In genomic region chr10:111736026-111736425, GRCm38 (mm10) we compare ENCODE assay signal across 16 mouse cellular contexts.
"Had no signal": no experiment of that assay in that cellular context is flagged by ENCODE, and none has a peak within 500 bp of the region (broad histone marks: within the 10 kb centered on the region; RNA-seq: fewer than 3 reads in every experiment).

No protein-coding gene starts in this region.

- H3K9ac ChIP-seq: lung, embryonic 15.5 days; midbrain, embryonic 13.5 days; midbrain, embryonic 15.5 days; neural tube, embryonic 12.5 days; stomach, embryonic 15.5 days had no signal

- H3K4me3 ChIP-seq: lung, embryonic 15.5 days; megakaryocyte, embryonic 14.5 days; midbrain, embryonic 13.5 days; midbrain, embryonic 15.5 days; neural tube, embryonic 12.5 days; stomach, embryonic 15.5 days had no signal

- H3K9me3 ChIP-seq: lung, embryonic 15.5 days; midbrain, embryonic 13.5 days; midbrain, embryonic 15.5 days; neural tube, embryonic 12.5 days; stomach, embryonic 15.5 days had no signal

- H3K36me3 ChIP-seq: lung, embryonic 15.5 days; midbrain, embryonic 13.5 days; midbrain, embryonic 15.5 days; neural tube, embryonic 12.5 days; stomach, embryonic 15.5 days had no signal

- H3K4me1 ChIP-seq: midbrain, embryonic 15.5 days; stomach, embryonic 15.5 days had no signal

- H3K27me3 ChIP-seq: lung, embryonic 15.5 days; megakaryocyte, embryonic 14.5 days; midbrain, embryonic 13.5 days; midbrain, embryonic 15.5 days; neural tube, embryonic 12.5 days; stomach, embryonic 15.5 days had no signal

- H3K4me2 ChIP-seq: lung, embryonic 15.5 days; midbrain, embryonic 11.5 days; midbrain, embryonic 13.5 days; midbrain, embryonic 15.5 days; neural tube, embryonic 12.5 days; stomach, embryonic 15.5 days had no signal

- DNase-seq: lung, adult 2 months; lung, postnatal 14 days; lung, postnatal 36 days; right cerebral cortex, postnatal 14 days; thymus, postnatal 14 days; thymus, postnatal 36 days had no signal

- H3K27ac ChIP-seq: lung, embryonic 15.5 days; macrophage; midbrain, embryonic 13.5 days; midbrain, embryonic 15.5 days; neural tube, embryonic 12.5 days; stomach, embryonic 15.5 days; stomach, postnatal 0 days had no signal

- ATAC-seq: lung, postnatal 0 days; midbrain, embryonic 13.5 days; midbrain, embryonic 15.5 days had no signal
